ENCODE assay signal across 23 mouse cellular contexts in the genomic region with DNA sequence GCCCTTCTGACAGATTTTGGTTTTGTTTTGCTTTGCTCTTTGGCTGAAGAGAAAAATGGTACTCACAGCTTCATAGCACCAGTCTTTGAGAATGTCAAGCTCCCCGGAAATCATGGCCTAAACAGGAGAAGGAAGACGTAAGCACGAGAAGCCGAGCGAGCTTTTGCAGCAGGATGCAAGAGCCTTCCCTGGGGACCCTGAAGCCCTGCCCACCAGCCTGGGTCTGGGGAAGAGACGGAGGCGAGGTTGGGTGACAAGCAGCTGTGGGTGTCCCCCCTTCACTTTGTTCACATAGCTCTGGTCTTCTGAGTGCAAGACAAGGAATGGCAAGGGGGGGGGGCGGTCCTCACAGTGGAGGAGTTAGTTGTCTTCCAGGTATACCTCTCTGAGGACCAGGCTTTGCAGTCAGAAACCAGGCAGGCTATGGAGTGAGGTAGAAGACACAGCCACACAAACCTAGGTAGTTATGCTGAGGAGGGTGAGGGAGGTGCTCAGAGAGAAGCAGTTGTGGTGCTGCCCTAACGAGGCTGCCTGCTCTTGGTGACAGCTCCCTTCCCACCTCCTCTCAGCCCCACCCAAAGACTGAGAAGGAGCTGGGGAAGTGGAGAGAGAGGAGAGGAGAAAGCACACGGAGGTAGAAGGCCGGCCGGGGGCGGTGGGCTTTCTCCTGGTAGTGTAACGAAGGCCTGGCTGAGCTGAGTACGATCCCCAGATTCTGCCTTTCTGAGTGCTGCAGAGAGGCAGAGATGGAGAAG. TPM values are rescaled to one million over a fixed set of nuclear protein-coding genes. Genes with fewer than 3 reads are reported as not detected.
"Had no signal": no experiment of that assay in that cellular context is flagged by ENCODE, and none has a peak within 500 bp of the region (broad histone marks: within the 10 kb centered on the region; RNA-seq: fewer than 3 reads in every experiment).

No protein-coding gene starts in this region.

- H3K4me2 ChIP-seq: intestine, embryonic 15.5 days; limb, embryonic 12.5 days; limb, embryonic 15.5 days; liver, embryonic 11.5 days; lung, embryonic 14.5 days; midbrain, embryonic 13.5 days; neural tube, embryonic 12.5 days; neural tube, embryonic 15.5 days had no signal

- H3K27me3 ChIP-seq: intestine, embryonic 15.5 days; limb, embryonic 12.5 days; limb, embryonic 15.5 days; midbrain, embryonic 13.5 days; neural tube, embryonic 12.5 days; neural tube, embryonic 15.5 days had no signal

- H3K9me3 ChIP-seq: intestine, embryonic 15.5 days; limb, embryonic 12.5 days; limb, embryonic 15.5 days; midbrain, embryonic 13.5 days; neural tube, embryonic 12.5 days; neural tube, embryonic 15.5 days had no signal

- H3K4me3 ChIP-seq: intestine, embryonic 15.5 days; layer of hippocampus, adult 2 months; limb, embryonic 12.5 days; limb, embryonic 15.5 days; midbrain, embryonic 13.5 days; neural tube, embryonic 12.5 days; neural tube, embryonic 15.5 days had no signal

- ATAC-seq: intestine, embryonic 15.5 days; liver, postnatal 0 days; lung, postnatal 0 days; midbrain, embryonic 13.5 days had no signal

- H3K9ac ChIP-seq: intestine, embryonic 15.5 days; limb, embryonic 12.5 days; limb, embryonic 15.5 days; liver, embryonic 14.5 days; liver, postnatal 0 days; lung, embryonic 14.5 days; midbrain, embryonic 13.5 days; neural tube, embryonic 12.5 days; neural tube, embryonic 15.5 days had no signal

- DNase-seq: kidney, adult 11 months; kidney, adult 8-10 months; kidney, postnatal 25 days; layer of hippocampus, adult 9-11 months; left cerebral cortex, postnatal 4 days; liver, postnatal 0 days; lung, embryonic 14.5 days; retina, postnatal 1 day; right cerebral cortex, postnatal 25 days; spleen, adult 18-20 months; thymus, adult 2 months; thymus, postnatal 14 days; thymus, postnatal 4 days had no signal

- H3K4me1 ChIP-seq: intestine, embryonic 15.5 days; limb, embryonic 12.5 days; limb, embryonic 15.5 days; midbrain, embryonic 13.5 days; neural tube, embryonic 12.5 days; neural tube, embryonic 15.5 days had no signal

- H3K27ac ChIP-seq: intestine, embryonic 15.5 days; layer of hippocampus, adult 2 months; limb, embryonic 12.5 days; limb, embryonic 15.5 days; liver, embryonic 14.5 days; midbrain, embryonic 13.5 days; neural tube, embryonic 12.5 days; neural tube, embryonic 15.5 days had no signal

RNA-seq across cellular contexts. Expression of a gene that starts 26.7 kb away (rescaled TPM):
- polyA plus RNA-seq: liver, postnatal 0 days had no signal
